Mouse (Mus musculus): ENCODE results near the gene Ptprcap. TPM values are rescaled to one million over a fixed set of nuclear protein-coding genes. Genes with fewer than 3 reads are reported as not detected.

The Ptprcap gene
- polyA plus RNA-seq, 1 experiment from 2014 or later, result 3.9 TPM

GRCm38 (mm10) chr19:4181892-4182291 lies 28.5 kb downstream of the Ptprcap start:
- Histone ChIP-seq H3K9me3 (no peaks in the 10 kb centered on the region), H3K4me2 (replicated peaks) (no peak overlapping the region), H3K4me1 (replicated peaks) (peaks cover 12% of the 10 kb centered on the region), H3K9ac (no peak overlapping the region), H3K4me3 (replicated peaks) (no peak overlapping the region), H3K27ac (no peak overlapping the region), H3K36me3 (no peaks in the 10 kb centered on the region), H3K27me3 (replicated peaks) (no peaks in the 10 kb centered on the region)
- ATAC-seq, result peak; percentile 44
- WGBS, result 33% methylated on average over 3 of the region's 3 CpGs

DNA sequence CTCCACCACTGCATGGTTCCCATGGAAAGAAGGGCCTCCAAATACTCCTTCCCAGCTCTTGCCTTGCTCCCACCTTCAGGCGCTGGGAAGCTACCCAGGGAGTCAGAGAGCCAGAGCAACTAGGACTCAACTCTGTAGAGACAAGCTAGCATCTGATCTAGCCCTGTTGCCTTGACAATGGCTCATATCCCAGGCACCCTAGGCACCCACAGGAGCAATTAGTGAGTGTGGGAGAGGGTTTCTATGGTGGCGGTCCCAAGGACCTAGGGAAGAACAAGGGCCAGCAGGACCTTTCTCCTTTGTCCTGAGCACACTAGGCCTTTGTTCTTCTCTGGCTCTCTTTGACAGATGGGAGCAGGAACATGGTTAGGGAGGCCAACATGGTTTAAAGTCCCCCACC lies 30.3 kb downstream of the Ptprcap start:
- Histone ChIP-seq H3K27ac (no peak overlapping the region), H3K4me1 (replicated peaks) (peaks cover 12% of the 10 kb centered on the region), H3K36me3 (no peaks in the 10 kb centered on the region), H3K9ac (no peak overlapping the region), H3K27me3 (replicated peaks) (no peaks in the 10 kb centered on the region), H3K4me3 (replicated peaks) (no peak overlapping the region), H3K9me3 (no peaks in the 10 kb centered on the region), H3K4me2 (replicated peaks) (no peak overlapping the region)
- ATAC-seq, result no peak
- WGBS, result 81% methylated on average over 2 of the region's 2 CpGs

DNA sequence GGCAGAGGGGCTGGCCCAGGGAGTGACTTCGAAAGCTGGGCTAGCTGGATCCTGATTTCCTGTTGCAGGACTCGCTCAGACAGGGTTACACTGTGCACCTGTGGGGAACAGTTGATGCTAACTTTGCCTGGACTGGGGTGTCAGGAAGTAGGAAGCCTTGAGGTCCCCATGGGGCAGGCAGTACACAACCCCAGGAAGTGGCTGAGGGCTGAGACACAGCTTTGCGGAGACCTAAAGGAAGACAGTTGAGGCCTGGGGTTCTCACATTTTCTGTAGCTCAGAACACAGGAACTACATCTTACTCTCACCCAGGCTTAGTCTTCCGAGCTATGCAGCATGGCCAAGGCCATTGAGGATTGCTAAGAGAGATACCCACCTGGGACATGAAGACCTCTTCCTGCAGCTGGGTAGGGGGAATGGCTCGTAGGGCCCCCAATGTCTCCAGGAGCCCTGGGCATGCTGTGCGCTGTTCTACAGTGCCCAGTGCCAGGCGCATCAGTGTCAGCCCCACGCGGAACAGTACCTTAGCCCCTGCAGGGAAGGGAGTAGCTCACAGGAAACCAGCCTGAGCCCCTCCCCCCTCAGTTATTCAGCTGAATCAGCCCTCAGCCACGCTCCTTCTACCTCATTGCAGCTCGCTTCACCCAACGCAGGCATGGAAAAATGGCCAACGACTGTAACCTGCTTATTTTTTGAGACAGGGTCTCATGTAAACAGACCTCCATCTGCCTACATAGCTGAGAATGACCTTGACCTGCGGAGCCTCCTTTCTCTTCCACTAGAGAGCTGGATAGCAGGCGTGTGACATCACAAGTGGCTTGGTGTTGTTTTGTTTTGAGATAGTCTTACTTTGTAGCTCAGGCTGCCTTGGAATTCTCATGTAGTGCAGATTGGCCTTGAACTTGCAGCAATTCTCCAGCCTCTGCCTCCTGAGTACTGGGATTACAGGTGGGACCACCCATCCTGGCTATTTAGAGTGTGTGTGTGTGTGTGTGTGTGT lies 31.9 kb downstream of the Ptprcap start:
- Histone ChIP-seq H3K27me3 (replicated peaks) (no peaks in the 10 kb centered on the region), H3K4me1 (replicated peaks) (peaks cover 12% of the 10 kb centered on the region), H3K9me3 (no peaks in the 10 kb centered on the region), H3K4me2 (replicated peaks) (no peak overlapping the region), H3K27ac (no peak overlapping the region), H3K9ac (no peak overlapping the region), H3K4me3 (replicated peaks) (no peak overlapping the region), H3K36me3 (no peaks in the 10 kb centered on the region)
- 47% methylated on average over 15 of the region's 15 CpGs for WGBS
- ATAC-seq, result no peak; the same call in 1 of the 2 replicates

GRCm38 (mm10) chr19:4187303-4187702 lies 33.9 kb downstream of the Ptprcap start:
- H3K27me3 ChIP-seq (replicated peaks), result no peaks in the 10 kb centered on the region
- H3K4me3 ChIP-seq (replicated peaks), result no peak overlapping the region
- 68% methylated on average over 3 of the region's 3 CpGs for WGBS
- H3K4me2 ChIP-seq (replicated peaks), result no peak overlapping the region
- H3K27ac ChIP-seq, result no peak overlapping the region
- no peaks in the 10 kb centered on the region for H3K36me3 ChIP-seq
- ATAC-seq, result no peak
- no peaks in the 10 kb centered on the region for H3K9me3 ChIP-seq
- no peak overlapping the region for H3K9ac ChIP-seq
- peaks cover 18% of the 10 kb centered on the region for H3K4me1 ChIP-seq (replicated peaks)

GRCm38 (mm10) chr19:4189051-4189620 lies 35.7 kb downstream of the Ptprcap start:
- Histone ChIP-seq H3K4me1 (replicated peaks) (peaks cover 30% of the 10 kb centered on the region), H3K27ac (no peak overlapping the region), H3K27me3 (replicated peaks) (no peaks in the 10 kb centered on the region), H3K4me2 (replicated peaks) (no peak overlapping the region), H3K9ac (no peak overlapping the region), H3K4me3 (replicated peaks) (no peak overlapping the region), H3K36me3 (peaks cover 3% of the 10 kb centered on the region; the same call in 1 of the 2 replicates), H3K9me3 (no peaks in the 10 kb centered on the region)
- WGBS, result 88% methylated on average over 12 of the region's 12 CpGs
- no peak for ATAC-seq

GRCm38 (mm10) chr19:4190831-4191334 lies 37.5 kb downstream of the Ptprcap start, which contains the start of gene Tbc1d10c:
Gene Tbc1d10c, minus strand, starts transcription at chr19:4191284.
- peak within 1 kb of the TSS; percentile 98 for H3K9ac ChIP-seq
- no peaks in the 10 kb centered on the region for H3K9me3 ChIP-seq
- H3K4me2 ChIP-seq (replicated peaks), result peak within 1 kb of the TSS; percentile 74
- peak within 1 kb of the TSS; percentile 96 for H3K27ac ChIP-seq
- no peaks in the 10 kb centered on the region for H3K27me3 ChIP-seq (replicated peaks)
- peaks cover 29% of the 10 kb centered on the region for H3K4me1 ChIP-seq (replicated peaks)
- H3K4me3 ChIP-seq (replicated peaks), result peak within 1 kb of the TSS; percentile 87
- H3K36me3 ChIP-seq, result peaks cover 19% of the 10 kb centered on the region; the same call in 1 of the 2 replicates
- 32% methylated on average over 4 of the region's 4 CpGs for WGBS
- ATAC-seq, result peak; percentile 4; the same call in 1 of the 2 replicates

DNA sequence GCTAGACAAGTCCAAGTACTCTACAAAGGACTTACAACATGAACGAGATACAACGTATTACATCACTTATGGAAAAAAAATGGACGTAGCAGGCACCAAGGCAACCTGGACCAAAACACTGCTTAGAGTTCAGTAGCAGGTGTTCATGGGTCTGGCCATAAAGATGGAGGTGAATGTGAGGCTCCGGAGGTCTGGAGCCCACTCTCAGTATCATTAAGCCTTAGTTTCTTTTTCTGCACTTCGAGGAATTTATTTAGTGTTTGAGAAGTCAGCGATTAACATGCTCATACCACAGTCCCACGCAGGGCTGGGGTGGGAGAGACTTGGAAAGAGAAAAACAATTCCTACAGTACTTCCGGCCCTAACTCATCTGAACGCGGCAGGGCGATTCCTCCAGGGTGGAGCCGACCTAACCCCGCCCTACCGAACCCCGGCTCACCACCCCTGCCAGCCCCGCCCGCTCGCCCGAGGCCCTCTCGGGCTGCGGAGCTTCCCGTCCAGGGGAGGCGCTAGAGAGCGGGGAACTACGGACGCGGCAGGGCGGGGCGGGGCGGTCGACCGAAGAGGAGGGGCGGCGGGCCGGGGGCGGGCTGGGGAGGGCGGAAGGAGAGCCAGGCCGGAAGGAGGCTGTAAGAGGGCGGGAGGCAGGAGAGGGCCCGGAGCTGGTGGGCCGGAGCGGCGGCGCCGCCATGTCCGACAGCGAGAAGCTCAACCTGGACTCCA lies 38.3 kb downstream of the Ptprcap start, which contains the start of gene Ppp1ca:
Gene Ppp1ca, plus strand, starts transcription at position 538 of the 723 bp plus-strand sequence.
- peaks cover 37% of the 10 kb centered on the region for H3K4me1 ChIP-seq (replicated peaks)
- no peaks in the 10 kb centered on the region for H3K9me3 ChIP-seq
- H3K9ac ChIP-seq, result peak within 1 kb of the TSS; percentile 98
- H3K27me3 ChIP-seq (replicated peaks), result no peaks in the 10 kb centered on the region
- H3K4me3 ChIP-seq (replicated peaks), result peak within 1 kb of the TSS; percentile 87
- H3K36me3 ChIP-seq, result peaks cover 23% of the 10 kb centered on the region
- ATAC-seq, result peak; percentile 95
- 2% methylated on average over 43 of the region's 47 CpGs for WGBS
- H3K4me2 ChIP-seq (replicated peaks), result peak within 1 kb of the TSS; percentile 74
- H3K27ac ChIP-seq, result peak within 1 kb of the TSS; percentile 96

- Histone ChIP-seq H3K4me1 (replicated peaks) (peaks cover 43% of the 10 kb centered on the region), H3K27me3 (replicated peaks) (no peaks in the 10 kb centered on the region), H3K4me2 (replicated peaks) (peak overlapping the region; percentile 74), H3K36me3 (peaks cover 23% of the 10 kb centered on the region), H3K9ac (peak overlapping the region; percentile 98), H3K27ac (peak overlapping the region; percentile 96), H3K9me3 (no peaks in the 10 kb centered on the region), H3K4me3 (replicated peaks) (peak overlapping the region; percentile 87)
- peak; percentile 68 for ATAC-seq
- under 1% methylated on average over 51 of the region's 52 CpGs for WGBS
Measured at GRCm38 (mm10) chr19:4192251-4192985, 39.0 kb downstream of the Ptprcap start.

DNA sequence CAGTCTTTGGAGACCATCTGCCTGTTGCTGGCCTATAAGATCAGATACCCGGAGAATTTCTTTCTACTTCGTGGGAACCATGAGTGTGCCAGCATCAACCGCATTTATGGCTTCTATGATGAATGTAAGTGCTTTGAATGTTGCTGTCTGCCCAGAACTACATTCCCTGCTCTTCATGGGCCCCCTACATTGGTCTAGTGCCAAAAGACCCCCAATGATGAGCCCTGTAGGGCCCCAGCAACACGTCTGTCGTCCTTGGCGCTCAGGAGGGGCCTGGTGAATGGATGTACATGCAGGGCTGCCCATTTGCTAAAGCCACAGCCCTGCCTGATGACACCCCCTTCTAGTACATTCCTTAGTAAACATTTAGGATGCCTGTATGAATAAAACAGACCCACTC lies 39.7 kb downstream of the Ptprcap start:
- no peaks in the 10 kb centered on the region for H3K27me3 ChIP-seq (replicated peaks)
- ATAC-seq, result no peak
- H3K9ac ChIP-seq, result peak overlapping the region; percentile 98
- H3K4me2 ChIP-seq (replicated peaks), result peak overlapping the region; percentile 74
- peaks cover 23% of the 10 kb centered on the region for H3K36me3 ChIP-seq
- peak overlapping the region; percentile 87 for H3K4me3 ChIP-seq (replicated peaks)
- WGBS, result 40% methylated on average over 6 of the region's 6 CpGs
- no peaks in the 10 kb centered on the region for H3K9me3 ChIP-seq
- H3K27ac ChIP-seq, result 0 out of 2 replicates have a peak overlapping the region, but pooled peaks have one; percentile 96
- peaks cover 47% of the 10 kb centered on the region for H3K4me1 ChIP-seq (replicated peaks)

DNA sequence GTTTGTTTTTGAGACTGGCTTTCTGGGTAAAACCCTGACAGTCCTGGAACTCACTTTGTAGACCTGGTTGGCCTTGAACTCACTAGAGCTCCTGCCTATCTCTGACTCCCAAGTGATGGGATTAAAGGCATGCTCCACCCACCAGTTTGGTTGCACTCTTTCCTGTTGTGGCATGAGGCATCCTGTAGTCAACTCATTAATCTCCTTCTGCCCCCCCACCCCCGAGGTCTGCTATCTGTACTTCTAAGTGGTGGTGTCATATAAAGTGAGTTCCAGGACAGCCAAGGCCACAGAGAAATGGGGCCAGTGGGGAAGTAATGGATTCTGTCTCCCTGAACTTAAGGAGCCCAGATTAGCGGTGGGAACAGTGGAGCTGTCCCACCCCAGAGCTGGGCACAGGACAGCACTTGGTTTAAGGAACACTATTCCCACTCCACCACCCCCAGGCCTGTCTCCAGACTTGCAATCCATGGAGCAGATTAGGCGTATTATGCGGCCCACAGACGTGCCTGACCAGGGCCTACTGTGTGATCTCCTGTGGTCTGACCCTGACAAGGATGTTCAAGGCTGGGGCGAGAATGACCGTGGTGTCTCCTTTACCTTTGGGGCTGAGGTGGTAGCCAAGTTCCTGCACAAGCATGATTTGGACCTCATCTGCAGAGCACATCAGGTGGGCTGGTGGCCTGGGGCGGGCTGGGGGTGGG lies 40.8 kb downstream of the Ptprcap start:
- Histone ChIP-seq H3K9ac (no peak overlapping the region; the same call in 1 of the 2 replicates), H3K4me3 (replicated peaks) (0 out of 2 replicates have a peak overlapping the region, but pooled peaks have one; percentile 87), H3K4me2 (replicated peaks) (peak overlapping the region; percentile 74; the same call in 1 of the 2 replicates), H3K27ac (no peak overlapping the region), H3K27me3 (replicated peaks) (no peaks in the 10 kb centered on the region), H3K4me1 (replicated peaks) (peaks cover 47% of the 10 kb centered on the region), H3K9me3 (no peaks in the 10 kb centered on the region), H3K36me3 (peaks cover 31% of the 10 kb centered on the region)
- WGBS, result 80% methylated on average over 8 of the region's 8 CpGs
- no peak for ATAC-seq

Measured in intestine, embryonic 15.5 days (tissue).